Comparison of ENCODE assay signal across 9 mouse cellular contexts in the genomic region with DNA sequence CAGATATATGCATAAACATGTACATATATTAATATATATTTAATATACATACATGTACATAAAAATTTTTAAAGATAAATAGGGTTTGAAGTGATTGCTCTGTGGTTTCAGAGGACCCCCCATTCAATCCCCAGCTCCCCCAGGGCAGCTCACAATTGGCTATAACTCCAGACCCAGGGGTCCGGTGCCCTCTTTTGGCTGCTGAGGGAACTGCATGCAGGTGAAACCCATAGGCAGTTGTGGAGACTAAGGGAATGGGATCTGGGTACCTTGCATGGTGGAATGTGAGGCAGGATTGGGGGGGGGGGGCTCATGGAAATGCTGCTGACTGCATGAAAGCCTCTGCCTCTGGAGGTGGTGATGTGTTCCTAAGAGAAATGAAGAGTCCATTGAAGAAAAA. TPM values are rescaled to one million over a fixed set of nuclear protein-coding genes. Genes with fewer than 3 reads are reported as not detected.
DNase-seq lines count a peak whose midpoint lies in the region; ATAC-seq and TF ChIP-seq lines count a peak whose summit lies in the region.
"Had no signal": no experiment of that assay in that cellular context is flagged by ENCODE, and none has a peak within 500 bp of the region (broad histone marks: within the 10 kb centered on the region; RNA-seq: fewer than 3 reads in every experiment).

No protein-coding gene starts in this region.

- no peak overlapping the region for H3K4me2 ChIP-seq in forebrain, postnatal 0 days (ENCODE audit: low read depth)
- no peak overlapping the region for H3K4me2 ChIP-seq in forebrain, embryonic 16.5 days (ENCODE audit: low read length)

- no peak for ATAC-seq in forebrain, postnatal 0 days
- no peak for ATAC-seq in forebrain, embryonic 16.5 days
- peak; percentile 87 for ATAC-seq in erythroblast, adult 5-6 weeks (replicated peaks; ENCODE audit: low FRiP score, poor library complexity, severe bottlenecking)
- ATAC-seq in frontal cortex, adult (ENCODE audit: low TSS enrichment), result no peak

- peaks cover 2% of the 10 kb centered on the region; the same call in 1 of the 2 replicates for H3K4me1 ChIP-seq in forebrain, postnatal 0 days (ENCODE audit: insufficient read depth)
- H3K4me1 ChIP-seq in forebrain, embryonic 16.5 days (replicated peaks; ENCODE audit: control insufficient read depth, insufficient read depth, low read length), result peaks cover 8% of the 10 kb centered on the region
- H3K4me1 ChIP-seq in midbrain, embryonic 10.5 days, result peaks cover 15% of the 10 kb centered on the region

- no peaks in the 10 kb centered on the region for H3K27me3 ChIP-seq in forebrain, postnatal 0 days (ENCODE audit: insufficient read depth, low read length)
- no peaks in the 10 kb centered on the region for H3K27me3 ChIP-seq in forebrain, embryonic 16.5 days (replicated peaks; ENCODE audit: control insufficient read depth, insufficient read depth, low read length)
- H3K27me3 ChIP-seq in midbrain, embryonic 10.5 days (ENCODE audit: low read depth, poor library complexity, severe bottlenecking), result peaks cover 62% of the 10 kb centered on the region

- peak; percentile 49 for TF ChIP-seq CTCF in forebrain, postnatal 0 days (IDR thresholded peaks at IDR 0.05; ENCODE audit: low read depth)

- no peak overlapping the region for H3K27ac ChIP-seq in forebrain, postnatal 0 days (ENCODE audit: low read depth, low read length)
- no peak overlapping the region for H3K27ac ChIP-seq in forebrain, embryonic 16.5 days (ENCODE audit: low read length)
- no peak overlapping the region for H3K27ac ChIP-seq in midbrain, embryonic 10.5 days (replicated peaks)

- no peak for DNase-seq in forebrain, postnatal 0 days
- peak; percentile 40 for DNase-seq in spleen, adult 12 weeks (ENCODE audit: low spot score)
- DNase-seq in spleen, postnatal 36 days (ENCODE audit: low spot score in 2 of 2), result no peak
- peak; percentile 16 to 25 for DNase-seq in thymus, adult 18-20 months
- DNase-seq in midbrain, embryonic 10.5 days (ENCODE audit: low spot score), result no peak

- no peaks in the 10 kb centered on the region for H3K36me3 ChIP-seq in forebrain, postnatal 0 days (ENCODE audit: insufficient read depth)
- H3K36me3 ChIP-seq in forebrain, embryonic 16.5 days (ENCODE audit: control insufficient read depth, insufficient read depth), result no peaks in the 10 kb centered on the region
- no peaks in the 10 kb centered on the region for H3K36me3 ChIP-seq in midbrain, embryonic 10.5 days

- no peak overlapping the region for H3K4me3 ChIP-seq in forebrain, postnatal 0 days (ENCODE audit: low read depth, low read length)
- no peak overlapping the region for H3K4me3 ChIP-seq in forebrain, embryonic 16.5 days (replicated peaks; ENCODE audit: low read length)
- H3K4me3 ChIP-seq in midbrain, embryonic 10.5 days, result no peak overlapping the region

- no peak overlapping the region for H3K9ac ChIP-seq in forebrain, postnatal 0 days
- H3K9ac ChIP-seq in forebrain, embryonic 16.5 days (replicated peaks; ENCODE audit: low read depth, low read length), result no peak overlapping the region

- H3K9me3 ChIP-seq in forebrain, postnatal 0 days (ENCODE audit: low read length), result no peaks in the 10 kb centered on the region
- H3K9me3 ChIP-seq in forebrain, embryonic 16.5 days (ENCODE audit: control insufficient read depth, low read length), result no peaks in the 10 kb centered on the region
- no peaks in the 10 kb centered on the region for H3K9me3 ChIP-seq in midbrain, embryonic 10.5 days (replicated peaks)

- WGBS in forebrain, postnatal 0 days, result 3% methylated on average over 1 of the region's 1 CpGs
- WGBS in forebrain, embryonic 16.5 days, result 19% methylated on average over 1 of the region's 1 CpGs
- WGBS in midbrain, embryonic 10.5 days, result 3% methylated on average over 1 of the region's 1 CpGs

RNA-seq across cellular contexts. Expression of a gene that starts 16.2 kb away (rescaled TPM):
- 28.1 and 31.5 TPM in 2 replicates for total RNA-seq in forebrain, postnatal 0 days (2014; rRNA removed)
- polyA plus RNA-seq in forebrain, postnatal 0 days (2015; fragmentation: Nextera tagmentation; extraction: Ambion mirVana), result 12.6 and 19.4 TPM in 2 replicates
- polyA plus RNA-seq in forebrain, embryonic 16.5 days (2015; fragmentation: Nextera tagmentation; extraction: Ambion mirVana), result 8.3 and 9.2 TPM in 2 replicates
- total RNA-seq in erythroblast, adult 5-6 weeks (2015; ENCODE audit: low replicate concordance), result 0.19 TPM in 1 of 2 replicates, not detected in the other
- not detected in 2 replicates for total RNA-seq in erythroblast, adult 5-6 weeks (2017; ENCODE audit: low replicate concordance)
- polyA plus RNA-seq in midbrain, embryonic 10.5 days (2016; fragmentation: Nextera tagmentation; extraction: Ambion mirVana), result 1.2 and 1.3 TPM in 2 replicates
- total RNA-seq: neutrophil, adult 5-6 weeks had no signal

RNA-seq across cellular contexts. Expression of a gene that starts 25.3 kb away (rescaled TPM):
- total RNA-seq in forebrain, postnatal 0 days (2014; rRNA removed), result 32.8 and 40.8 TPM in 2 replicates
- 85.9 and 96.6 TPM in 2 replicates for polyA plus RNA-seq in forebrain, postnatal 0 days (2015; fragmentation: Nextera tagmentation; extraction: Ambion mirVana)
- 85.3 and 101 TPM in 2 replicates for polyA plus RNA-seq in forebrain, embryonic 16.5 days (2015; fragmentation: Nextera tagmentation; extraction: Ambion mirVana)
- total RNA-seq in erythroblast, adult 5-6 weeks (2015; ENCODE audit: low replicate concordance), result 20.1 and 41.5 TPM in 2 replicates
- 5.9 and 26.6 TPM in 2 replicates for total RNA-seq in erythroblast, adult 5-6 weeks (2017; ENCODE audit: low replicate concordance)
- polyA plus RNA-seq in midbrain, embryonic 10.5 days (2016; fragmentation: Nextera tagmentation; extraction: Ambion mirVana), result 104 and 113 TPM in 2 replicates

RNA-seq across cellular contexts. Expression of a gene that starts 52.4 kb away (rescaled TPM):
- total RNA-seq in forebrain, postnatal 0 days (2014; rRNA removed), result 49.9 and 58.6 TPM in 2 replicates
- 8.4 and 15.7 TPM in 2 replicates for polyA plus RNA-seq in forebrain, postnatal 0 days (2015; fragmentation: Nextera tagmentation; extraction: Ambion mirVana)
- polyA plus RNA-seq in forebrain, embryonic 16.5 days (2015; fragmentation: Nextera tagmentation; extraction: Ambion mirVana), result 19.3 and 21.1 TPM in 2 replicates
- total RNA-seq in erythroblast, adult 5-6 weeks (2015; ENCODE audit: low replicate concordance), result 43.5 and 51.9 TPM in 2 replicates
- total RNA-seq in erythroblast, adult 5-6 weeks (2017; ENCODE audit: low replicate concordance), result 34.8 and 42.3 TPM in 2 replicates
- 56.5 and 69.5 TPM in 2 replicates for polyA plus RNA-seq in midbrain, embryonic 10.5 days (2016; fragmentation: Nextera tagmentation; extraction: Ambion mirVana)

Comparison
In these comparisons a context has a peak if more than half of its experiments do, and no peak if none do; other contexts are left out.
1. DNase-seq: peak in spleen, adult 12 weeks (single experiment) and thymus, adult 18-20 months (2 of 2); none in forebrain, postnatal 0 days (single experiment), spleen, postnatal 36 days (0 of 2) and midbrain, embryonic 10.5 days (single experiment).